Mouse (Mus musculus) myocyte (in vitro differentiated cells): ENCODE data around the gene Igf2bp1. TPM values are rescaled to one million over a fixed set of nuclear protein-coding genes. Genes with fewer than 3 reads are reported as not detected.

Experiments used
- H3K27me3 ChIP-seq: one replicate; pipeline ENCODE4 v1.6.1; 2011; ENCODE audit not compliant: control insufficient read depth, insufficient read depth, insufficient read length
- H3K36me3 ChIP-seq: one replicate; pipeline ENCODE4 v1.6.1; 2011; ENCODE audit not compliant: control insufficient read depth, insufficient read depth
- H3K4me2 ChIP-seq: one replicate; pipeline ENCODE4 v1.6.1; 2011; ENCODE audit warnings: low read depth, control low read depth
- H3K4me3 ChIP-seq: one replicate; pipeline ENCODE4 v1.5.1; 2011; ENCODE audit warnings: mild to moderate bottlenecking, control low read depth, moderate library complexity
- H3K79me2 ChIP-seq: one replicate; pipeline ENCODE4 v1.6.1; 2011; ENCODE audit not compliant: control insufficient read depth, insufficient read depth
- H3ac ChIP-seq: one replicate; pipeline ENCODE4 v1.6.1; 2011; ENCODE audit not compliant: control insufficient read depth, insufficient read length
- CEBPB ChIP-seq: IDR thresholded peaks from 2 replicates; pipeline ENCODE4 v1.6.1; 2011; ENCODE audit warnings: mild to moderate bottlenecking, moderate library complexity; ENCODE audit not compliant: poor library complexity, insufficient read depth, severe bottlenecking
- E2F4 ChIP-seq: IDR thresholded peaks from one replicate; pipeline ENCODE4 v1.6.1; 2011; ENCODE audit warnings: mild to moderate bottlenecking, control low read depth, moderate library complexity; ENCODE audit not compliant: insufficient read depth
- MAX ChIP-seq: IDR thresholded peaks from one replicate; pipeline ENCODE4 v1.6.1; 2011; ENCODE audit warnings: low read depth, mild to moderate bottlenecking, control low read depth
- MYOD1 ChIP-seq, 3 experiments: IDR thresholded peaks; one replicate each; pipeline ENCODE4 v1.6.1; 2011; ENCODE audit warnings: control low read depth in 2 of 3, low read depth in 2 of 3, mild to moderate bottlenecking in 2 of 3, moderate library complexity in 1 of 3; ENCODE audit not compliant: insufficient read length in 2 of 3, control insufficient read depth in 1 of 3
- MYOG ChIP-seq, 3 experiments: IDR thresholded peaks; one replicate each; pipeline ENCODE4 v1.6.1; 2011; ENCODE audit warnings: control low read depth in 2 of 3, low read depth in 2 of 3, mild to moderate bottlenecking in 2 of 3; ENCODE audit not compliant: insufficient read length in 2 of 3, control insufficient read depth in 1 of 3, insufficient read depth in 1 of 3
- POLR2A ChIP-seq: IDR thresholded peaks from one replicate; pipeline ENCODE4 v1.6.1; 2011; ENCODE audit warnings: low read depth, mild to moderate bottlenecking, control low read depth, moderate library complexity; ENCODE audit not compliant: insufficient read length
- POLR2AphosphoS2 ChIP-seq: IDR thresholded peaks from one replicate; pipeline ENCODE4 v1.6.1; 2011; ENCODE audit warnings: low read depth, control low read depth; ENCODE audit not compliant: insufficient read length
- REST ChIP-seq: IDR thresholded peaks from one replicate; pipeline ENCODE4 v1.6.1; 2011; ENCODE audit warnings: mild to moderate bottlenecking, control low read depth, moderate library complexity; ENCODE audit not compliant: insufficient read depth, insufficient read length
- SRF ChIP-seq: IDR thresholded peaks from one replicate; pipeline ENCODE4 v1.6.1; 2011; ENCODE audit warnings: low read depth; ENCODE audit not compliant: control insufficient read depth, insufficient read length
- TCF12 ChIP-seq: IDR thresholded peaks from one replicate; pipeline ENCODE4 v1.6.1; 2011; ENCODE audit warnings: mild to moderate bottlenecking, control low read depth; ENCODE audit not compliant: poor library complexity, insufficient read depth, severe bottlenecking
- TCF3 ChIP-seq: IDR thresholded peaks from one replicate; pipeline ENCODE4 v1.6.1; 2011; ENCODE audit warnings: low read depth, control low read depth; ENCODE audit not compliant: insufficient read length
- USF1 ChIP-seq: IDR thresholded peaks from one replicate; pipeline ENCODE4 v1.6.1; 2011; ENCODE audit warnings: low read depth, mild to moderate bottlenecking, control low read depth, moderate library complexity
- polyA plus RNA-seq: library from polyadenylated mRNA; unstranded; fragments of >200 nt; fragmentation: generic; extraction: Trizol; gene quantifications from one replicate; pipeline ENCODE4 v1.2.1, GENCODE M21; 2012; ENCODE audit warnings: missing spikeins

Gene Igf2bp1
- polyA plus RNA-seq, 1 experiment = 0.30 TPM

DNA sequence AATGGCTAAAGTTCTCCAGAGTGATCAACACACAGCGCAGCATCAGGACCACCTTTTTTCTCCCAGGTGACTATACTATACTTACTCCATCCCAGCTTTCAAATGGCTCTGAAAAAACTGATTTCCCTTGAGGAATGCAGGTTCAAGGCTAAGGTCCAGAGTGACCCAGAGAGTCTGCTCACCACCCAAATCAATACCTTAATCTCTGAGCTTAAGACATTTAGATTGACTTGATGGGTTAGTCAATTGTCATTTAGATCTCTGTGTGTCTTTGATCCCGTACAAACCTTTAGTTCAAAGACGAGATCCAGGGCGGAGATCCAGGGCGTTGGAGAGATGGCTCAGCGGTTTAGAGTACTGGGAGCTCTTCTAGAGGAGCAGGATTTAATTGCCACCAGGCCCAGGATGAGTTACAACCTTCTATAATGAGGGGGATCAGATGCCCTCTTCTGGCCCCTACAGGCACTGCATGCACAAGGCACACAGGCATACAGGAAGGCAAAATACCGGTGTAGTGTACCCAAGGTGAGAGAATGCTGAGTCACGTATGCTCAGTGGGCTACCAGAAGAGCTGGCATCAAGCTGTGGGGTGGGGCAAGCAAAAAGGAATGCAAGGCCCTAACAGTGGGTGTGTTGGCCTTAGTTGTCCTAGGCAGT is 24.9 kb downstream of the Igf2bp1 start:
- Histone ChIP-seq H3K36me3 (no peaks in the 10 kb centered on the region), H3K4me3 (no peak overlapping the region), H3K27me3 (no peaks in the 10 kb centered on the region), H3K79me2 (no peaks in the 10 kb centered on the region), H3K4me2 (no peak overlapping the region), H3ac (no peak overlapping the region)
- TF ChIP-seq MAX (no peak), USF1 (no peak)

DNA sequence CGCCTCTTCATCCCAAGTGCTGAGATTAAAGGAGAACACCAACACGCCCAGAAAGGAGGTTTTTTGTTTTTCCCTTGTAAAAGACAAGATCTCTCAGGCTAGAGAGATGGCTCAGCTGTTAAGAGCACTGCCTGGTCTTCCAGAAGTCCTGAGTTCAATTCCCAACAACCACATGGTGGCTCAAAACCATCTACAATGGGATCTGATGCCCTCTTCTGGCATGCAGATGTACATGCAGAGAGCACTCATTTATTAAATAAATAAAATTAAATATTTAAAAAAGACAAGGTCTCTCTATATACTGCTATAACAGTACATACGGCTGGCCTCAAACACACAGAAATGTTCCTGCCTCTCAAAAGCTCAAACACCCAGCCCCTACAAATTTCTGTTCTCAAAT is 27.3 kb downstream of the Igf2bp1 start:
- Histone ChIP-seq H3K79me2 (no peaks in the 10 kb centered on the region), H3K27me3 (peaks cover 5% of the 10 kb centered on the region), H3ac (no peak overlapping the region), H3K4me3 (no peak overlapping the region), H3K4me2 (no peak overlapping the region), H3K36me3 (no peaks in the 10 kb centered on the region)
- TF ChIP-seq POLR2AphosphoS2 (no peak), MAX (no peak), REST (no peak), POLR2A (no peak), MYOG (IDR thresholded peaks at IDR 0.05; ENCODE audit: control insufficient read depth in 1 of 3, insufficient read depth in 1 of 3, insufficient read length in 2 of 3, low read depth in 2 of 3) (no peak), CEBPB (no peak), SRF (no peak), TCF3 (no peak), TCF12 (no peak), E2F4 (no peak), MYOD1 (IDR thresholded peaks at IDR 0.05; ENCODE audit: control insufficient read depth in 1 of 3, insufficient read length in 2 of 3, low read depth in 2 of 3) (no peak), USF1 (no peak)

DNA sequence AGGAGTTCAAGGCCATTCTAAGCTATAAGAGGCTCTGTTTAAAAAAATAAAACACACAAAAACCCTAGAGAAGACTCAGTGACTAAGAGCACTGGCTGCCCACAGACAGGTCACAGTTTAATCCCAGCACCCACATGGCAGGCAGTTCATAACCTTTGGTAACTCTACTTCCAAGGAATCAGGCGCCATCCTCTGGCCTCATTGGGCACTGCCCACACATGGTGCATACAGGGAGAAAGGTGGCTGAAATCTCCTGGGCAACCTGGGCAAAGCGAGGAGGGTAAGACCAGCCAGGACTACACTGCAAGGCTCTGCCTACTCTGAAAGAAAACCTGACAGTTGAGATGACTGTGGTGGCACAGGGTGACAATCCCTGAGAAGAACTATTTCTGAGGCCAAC is 29.4 kb downstream of the Igf2bp1 start:
- Histone ChIP-seq H3ac (no peak overlapping the region), H3K4me2 (no peak overlapping the region), H3K4me3 (no peak overlapping the region), H3K27me3 (peaks cover 6% of the 10 kb centered on the region), H3K79me2 (no peaks in the 10 kb centered on the region), H3K36me3 (no peaks in the 10 kb centered on the region)
- TF ChIP-seq MAX (no peak), POLR2A (no peak), E2F4 (no peak), REST (no peak), USF1 (no peak)

DNA sequence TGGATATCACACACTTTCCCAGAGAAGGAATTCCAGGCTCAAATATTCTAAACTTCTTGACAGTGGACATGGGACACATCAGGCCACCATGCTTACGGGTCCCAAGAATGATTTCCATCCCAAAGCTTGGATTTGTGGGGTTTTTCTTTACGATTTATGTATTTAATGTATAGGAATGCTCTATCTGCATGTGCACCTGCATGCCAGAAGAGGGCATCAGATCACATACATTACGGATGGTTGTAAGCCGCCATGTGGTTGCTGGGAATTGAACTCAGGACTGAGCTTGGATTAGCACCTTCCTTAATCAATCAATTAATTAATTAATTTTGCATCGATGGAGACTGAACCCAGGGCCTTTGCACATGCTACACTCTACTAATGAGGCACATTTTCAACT is 30.0 kb downstream of the Igf2bp1 start:
- no peaks in the 10 kb centered on the region for H3K79me2 ChIP-seq
- H3K27me3 ChIP-seq = peaks cover 6% of the 10 kb centered on the region
- TF ChIP-seq MYOD1 (IDR thresholded peaks at IDR 0.05; ENCODE audit: control insufficient read depth in 1 of 3, insufficient read length in 2 of 3, low read depth in 2 of 3) (no peak), TCF12 (no peak), POLR2AphosphoS2 (no peak), TCF3 (no peak), REST (no peak), CEBPB (no peak), MYOG (IDR thresholded peaks at IDR 0.05; ENCODE audit: control insufficient read depth in 1 of 3, insufficient read depth in 1 of 3, insufficient read length in 2 of 3, low read depth in 2 of 3) (no peak), USF1 (no peak), SRF (no peak), POLR2A (no peak), E2F4 (no peak), MAX (no peak)
- no peak overlapping the region for H3K4me2 ChIP-seq
- no peaks in the 10 kb centered on the region for H3K36me3 ChIP-seq
- H3K4me3 ChIP-seq = no peak overlapping the region
- no peak overlapping the region for H3ac ChIP-seq

DNA sequence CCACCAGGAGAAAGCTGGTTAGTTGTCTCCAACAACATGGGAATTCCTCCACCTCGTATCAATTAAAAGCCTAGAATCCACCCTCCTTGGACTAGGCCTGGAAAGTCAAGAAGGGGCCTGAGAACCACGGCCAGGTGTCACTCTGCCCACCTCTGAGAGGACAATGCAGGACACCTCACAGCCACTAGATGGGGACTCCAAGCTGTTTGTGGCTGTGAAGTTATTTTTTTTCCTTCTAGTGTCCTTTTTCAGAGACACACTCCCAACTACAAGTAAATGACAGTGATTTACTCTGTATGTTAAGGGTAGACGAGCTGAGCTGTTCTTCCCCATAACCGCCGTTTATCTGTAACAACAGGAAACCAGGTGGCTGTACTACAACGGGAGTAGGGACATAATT is 32.6 kb downstream of the Igf2bp1 start:
- no peak overlapping the region for H3K4me2 ChIP-seq
- H3K36me3 ChIP-seq = no peaks in the 10 kb centered on the region
- no peak overlapping the region for H3ac ChIP-seq
- no peak overlapping the region for H3K4me3 ChIP-seq
- H3K79me2 ChIP-seq = no peaks in the 10 kb centered on the region
- no peak for TF ChIP-seq MYOG (IDR thresholded peaks at IDR 0.05; ENCODE audit: control insufficient read depth in 1 of 3, insufficient read depth in 1 of 3, insufficient read length in 2 of 3, low read depth in 2 of 3)
- TF ChIP-seq E2F4 = no peak
- peaks cover 21% of the 10 kb centered on the region for H3K27me3 ChIP-seq

DNA sequence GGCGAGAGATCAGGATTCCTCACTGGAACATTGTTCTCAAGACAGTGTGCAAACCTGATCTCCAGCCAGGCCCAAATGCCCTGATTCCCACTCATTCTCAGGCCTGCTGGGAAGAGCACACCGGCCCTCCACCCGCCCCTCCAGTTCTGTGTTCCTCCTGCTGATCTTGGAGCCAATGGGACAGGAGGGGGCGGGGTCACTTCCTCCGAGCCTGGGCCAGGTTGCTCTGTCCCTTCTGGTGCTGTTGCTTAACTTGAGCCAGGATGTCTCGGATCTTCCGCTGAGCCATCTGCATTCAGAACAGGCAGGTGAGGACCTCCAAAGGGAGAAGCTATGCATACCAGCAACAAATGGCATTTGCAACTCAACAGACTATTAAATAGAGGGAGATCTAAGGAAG is 42.4 kb downstream of the Igf2bp1 start:
- H3K36me3 ChIP-seq = no peaks in the 10 kb centered on the region
- H3K4me2 ChIP-seq = no peak overlapping the region
- peaks cover 59% of the 10 kb centered on the region for H3K27me3 ChIP-seq
- H3K4me3 ChIP-seq = no peak overlapping the region
- no peaks in the 10 kb centered on the region for H3K79me2 ChIP-seq
- TF ChIP-seq SRF (no peak), MYOD1 (IDR thresholded peaks at IDR 0.05; ENCODE audit: control insufficient read depth in 1 of 3, insufficient read length in 2 of 3, low read depth in 2 of 3) (no peak), TCF12 (no peak), USF1 (no peak), E2F4 (no peak), MAX (no peak), REST (no peak), CEBPB (no peak), MYOG (IDR thresholded peaks at IDR 0.05; ENCODE audit: control insufficient read depth in 1 of 3, insufficient read depth in 1 of 3, insufficient read length in 2 of 3, low read depth in 2 of 3) (no peak), POLR2AphosphoS2 (no peak), POLR2A (no peak)
- H3ac ChIP-seq = no peak overlapping the region
